Mouse (Mus musculus): ENCODE measurements at regions not wholly inside any gene's neighbourhood (a gene's known extent, or its start where the extent isn't known, plus 50 kb on each side); places are given as distances from the start of the nearest gene placed in this dataset.

GRCm38 (mm10) chr8:10931266-10931665, 77.0 kb downstream of the Irs2 start:
- no peak for DNase-seq (ENCODE audit: low read depth)

- DNase-seq (ENCODE audit: low read depth): no peak
Observed at GRCm38 (mm10) chr8:10928836-10929235, 79.4 kb downstream of the Irs2 start.

GRCm38 (mm10) chr8:10928342-10928794, 79.9 kb downstream of the Irs2 start:
- DNase-seq (ENCODE audit: low read depth): no peak

- DNase-seq (ENCODE audit: low read depth): no peak
Observed at GRCm38 (mm10) chr8:10927187-10927586, 81.1 kb downstream of the Irs2 start.

GRCm38 (mm10) chr8:10926518-10926915, 81.7 kb downstream of the Irs2 start:
- DNase-seq (ENCODE audit: low read depth): no peak

- DNase-seq (ENCODE audit: low read depth): peak; percentile 11
Observed at GRCm38 (mm10) chr8:10925582-10926517, 82.4 kb downstream of the Irs2 start.

GRCm38 (mm10) chr8:10924526-10925199, 83.6 kb downstream of the Irs2 start:
- DNase-seq (ENCODE audit: low read depth): peak; percentile 61

GRCm38 (mm10) chr8:10924001-10924490, 84.2 kb downstream of the Irs2 start:
- no peak for DNase-seq (ENCODE audit: low read depth)

- no peak for DNase-seq (ENCODE audit: low read depth)
Observed at GRCm38 (mm10) chr8:10923071-10924000, 84.9 kb downstream of the Irs2 start.

- DNase-seq (ENCODE audit: low read depth): no peak
Observed at GRCm38 (mm10) chr8:10922209-10923030, 85.8 kb downstream of the Irs2 start.

GRCm38 (mm10) chr8:10921439-10922191, 86.6 kb downstream of the Irs2 start:
- no peak for DNase-seq (ENCODE audit: low read depth)

- no peak for DNase-seq (ENCODE audit: low read depth)
Observed at GRCm38 (mm10) chr8:10919620-10920019, 88.6 kb downstream of the Irs2 start.

- no peak for DNase-seq (ENCODE audit: low read depth)
Observed at GRCm38 (mm10) chr8:10918403-10919035, 89.7 kb downstream of the Irs2 start.

GRCm38 (mm10) chr8:10914616-10915015, 93.6 kb downstream of the Irs2 start:
- DNase-seq (ENCODE audit: low read depth): no peak

- DNase-seq (ENCODE audit: low read depth): no peak
Observed at GRCm38 (mm10) chr8:10912436-10912835, 95.8 kb downstream of the Irs2 start.

- no peak for DNase-seq (ENCODE audit: low read depth)
Observed at GRCm38 (mm10) chr8:10911371-10911770, 96.9 kb downstream of the Irs2 start.

GRCm38 (mm10) chr8:10910954-10911353, 97.3 kb downstream of the Irs2 start:
- no peak for DNase-seq (ENCODE audit: low read depth)

GRCm38 (mm10) chr8:10910244-10910872, 97.9 kb downstream of the Irs2 start:
- DNase-seq (ENCODE audit: low read depth): no peak

GRCm38 (mm10) chr8:10909155-10909554, 99.1 kb downstream of the Irs2 start:
- no peak for DNase-seq (ENCODE audit: low read depth)

All from induced T-regulatory cell, adult 2 months (primary cell).